Mouse (Mus musculus): Measurements from ENCODE around the gene Gm572.

DNA sequence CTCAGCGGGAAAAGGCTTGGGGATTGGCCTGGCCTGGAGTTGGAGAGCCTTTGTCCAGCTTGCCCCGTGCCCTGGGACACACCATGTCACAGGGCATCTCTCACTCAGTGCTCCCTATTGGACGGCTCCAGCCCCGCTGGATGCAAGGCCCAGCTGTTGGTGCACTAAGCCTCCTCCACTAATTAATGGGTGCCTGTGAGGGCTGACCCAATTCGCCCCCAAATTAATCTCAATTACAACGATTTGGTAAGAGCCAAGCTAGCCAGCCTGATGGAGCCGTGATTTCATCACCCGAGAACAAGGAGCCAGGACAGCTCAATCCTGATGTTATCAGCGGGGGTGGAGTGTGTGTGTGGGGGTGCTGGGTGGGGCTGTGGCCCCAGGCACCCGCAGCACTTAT is 69.5 kb downstream of the Gm572 start:
- TF ChIP-seq CTCF (IDR thresholded peaks at IDR 0.05; ENCODE audit: extremely low read depth, insufficient read depth, insufficient read length, insufficient replicate concordance) (no peak), POLR2A (IDR thresholded peaks at IDR 0.05; ENCODE audit: low read depth, low read length) (no peak)

Data from spleen, adult 2 months (tissue).